Mouse (Mus musculus): ENCODE results near the gene Rpl36al. TPM values are rescaled to one million over a fixed set of nuclear protein-coding genes. Genes with fewer than 3 reads are reported as not detected.

Gene Rpl36al
- polyA plus RNA-seq, 1 experiment from 2014 or later = 389 TPM

DNA sequence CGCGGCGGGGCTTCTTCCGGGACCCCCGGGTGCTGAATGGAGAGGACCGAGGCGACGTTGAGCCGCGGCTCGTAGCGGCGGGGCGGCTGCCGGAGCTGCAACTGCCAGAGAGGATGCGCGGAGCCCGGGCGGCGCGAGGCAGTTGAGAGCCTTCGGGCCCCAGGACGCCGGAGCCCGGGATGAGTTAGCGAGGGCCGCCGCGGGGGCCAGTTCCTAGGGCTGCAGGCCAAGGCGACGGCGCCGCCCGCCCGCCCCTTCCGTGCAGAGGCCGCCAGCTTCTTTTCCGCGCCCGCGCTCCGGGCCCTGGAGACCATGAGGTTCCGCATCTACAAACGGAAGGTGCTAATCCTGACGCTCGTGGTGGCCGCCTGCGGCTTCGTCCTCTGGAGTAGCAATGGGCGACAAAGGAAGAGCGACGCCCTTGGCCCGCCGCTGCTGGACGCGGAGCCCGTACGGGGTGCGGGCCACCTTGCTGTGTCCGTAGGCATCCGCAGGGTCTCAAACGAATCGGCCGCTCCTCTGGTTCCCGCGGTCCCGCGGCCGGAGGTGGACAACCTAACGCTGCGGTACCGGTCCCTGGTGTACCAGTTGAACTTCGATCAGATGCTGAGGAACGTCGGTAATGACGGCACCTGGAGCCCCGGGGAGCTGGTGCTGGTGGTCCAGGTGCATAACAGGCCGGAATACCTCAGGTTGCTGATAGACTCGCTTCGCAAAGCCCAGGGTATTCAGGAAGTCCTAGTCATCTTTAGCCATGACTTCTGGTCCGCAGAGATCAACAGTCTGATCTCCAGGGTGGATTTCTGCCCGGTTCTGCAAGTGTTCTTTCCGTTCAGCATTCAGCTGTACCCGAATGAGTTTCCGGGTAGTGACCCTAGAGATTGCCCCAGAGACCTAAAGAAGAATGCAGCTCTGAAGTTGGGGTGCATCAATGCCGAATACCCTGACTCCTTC is 736 bp upstream of the Rpl36al start:
- H3K4me3 ChIP-seq (ENCODE audit: low read depth, low read length) = peak overlapping the region; percentile 84
- H3K36me3 ChIP-seq (ENCODE audit: control insufficient read depth, insufficient read depth, low read length) = peaks cover 26% of the 10 kb centered on the region
- H3K27ac ChIP-seq (ENCODE audit: low read depth, low read length) = peak overlapping the region; percentile 89
- ATAC-seq (peak; percentile 70), DNase-seq (ENCODE audit: low spot score) (peak; percentile 57)
- H3K4me1 ChIP-seq (ENCODE audit: control insufficient read depth, insufficient read depth, low read length) = peaks cover 12% of the 10 kb centered on the region
- 1% methylated on average over 86 of the region's 86 CpGs for WGBS
- no peaks in the 10 kb centered on the region for H3K9me3 ChIP-seq (replicated peaks; ENCODE audit: control insufficient read depth, low read length)
- peak overlapping the region; percentile 63 for H3K4me2 ChIP-seq (ENCODE audit: low read length)
- H3K27me3 ChIP-seq (replicated peaks; ENCODE audit: control insufficient read depth, insufficient read depth, low read length) = no peaks in the 10 kb centered on the region
- peak overlapping the region; percentile 90 for H3K9ac ChIP-seq (ENCODE audit: low read length)

DNA sequence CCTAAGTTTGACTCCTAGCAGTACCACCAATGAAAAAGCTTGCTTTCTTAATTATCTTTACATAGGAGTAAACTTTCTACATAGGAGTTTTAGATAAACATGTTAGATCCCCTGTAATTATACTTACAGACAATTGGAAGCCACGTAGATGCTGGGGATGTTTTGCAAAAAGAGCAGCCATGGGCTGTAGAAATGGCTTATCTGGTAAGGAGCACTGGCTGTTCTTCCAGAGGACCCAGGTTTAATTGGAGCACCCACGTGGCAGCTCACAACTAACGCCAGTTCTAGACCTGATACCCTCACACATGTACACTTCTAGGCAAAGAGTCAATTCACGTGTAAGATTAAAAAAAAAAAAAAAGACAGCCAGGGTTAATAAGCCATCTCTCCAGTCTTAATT is 2.1 kb downstream of the Rpl36al start:
- H3K27me3 ChIP-seq (replicated peaks; ENCODE audit: control insufficient read depth, insufficient read depth, low read length) = no peaks in the 10 kb centered on the region
- H3K9ac ChIP-seq (ENCODE audit: low read length) = no peak overlapping the region
- no peak overlapping the region for H3K27ac ChIP-seq (ENCODE audit: low read depth, low read length)
- 84% methylated on average over 4 of the region's 4 CpGs for WGBS
- no peaks in the 10 kb centered on the region for H3K9me3 ChIP-seq (replicated peaks; ENCODE audit: control insufficient read depth, low read length)
- peaks cover 9% of the 10 kb centered on the region for H3K36me3 ChIP-seq (ENCODE audit: control insufficient read depth, insufficient read depth, low read length)
- peaks cover 12% of the 10 kb centered on the region for H3K4me1 ChIP-seq (ENCODE audit: control insufficient read depth, insufficient read depth, low read length)
- DNase-seq (ENCODE audit: low spot score) = no peak
- ATAC-seq = no peak
- H3K4me3 ChIP-seq (ENCODE audit: low read depth, low read length) = no peak overlapping the region
- no peak overlapping the region for H3K4me2 ChIP-seq (ENCODE audit: low read length)

DNA sequence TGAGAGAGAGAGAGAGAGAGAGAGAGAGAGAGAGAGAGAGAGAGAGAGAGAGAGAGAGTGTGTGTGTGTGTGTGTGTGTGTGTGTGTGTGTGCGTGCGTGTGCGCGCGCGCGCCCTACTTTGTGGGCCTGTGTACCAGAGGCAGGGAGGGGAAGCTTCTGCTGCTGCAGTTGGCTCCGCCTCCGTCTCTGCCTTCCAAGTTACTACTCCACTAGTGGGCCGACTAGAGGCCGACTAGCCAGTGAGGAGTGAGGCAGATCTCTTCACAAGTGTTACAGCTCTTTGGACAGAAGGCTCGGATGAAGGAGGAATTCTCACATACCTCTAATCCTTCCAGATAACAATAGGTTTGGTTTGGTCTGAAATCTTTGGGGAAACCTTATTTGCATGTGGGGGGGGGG is 4.5 kb downstream of the Rpl36al start:
- no peak overlapping the region for H3K4me3 ChIP-seq (ENCODE audit: low read depth, low read length)

DNA sequence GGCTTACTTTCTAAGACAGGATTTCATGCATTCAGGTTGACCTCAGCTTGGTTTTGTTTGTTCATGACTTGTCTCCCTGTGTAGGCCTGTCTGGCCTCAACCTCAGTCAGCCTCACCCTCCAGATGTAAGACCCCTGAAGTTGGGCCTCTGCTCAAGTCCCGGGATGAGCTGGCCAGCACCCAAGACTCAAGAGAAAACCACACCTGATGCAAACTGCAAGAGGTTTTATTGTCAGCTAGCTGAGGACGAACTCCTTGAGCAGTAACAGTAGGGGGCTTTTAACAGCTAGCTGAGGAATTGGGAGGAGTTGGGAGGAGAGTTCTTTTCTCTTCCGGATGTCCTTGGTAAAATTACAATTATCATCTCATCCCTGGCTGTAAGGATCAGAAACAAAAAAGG is 6.4 kb downstream of the Rpl36al start:
- no peak for ATAC-seq
- WGBS = 71% methylated on average over 3 of the region's 3 CpGs

More for the DNA sequence above, 4.5 kb downstream of the Rpl36al start:
- H3K36me3 ChIP-seq (ENCODE audit: control insufficient read depth, insufficient read depth, low read length) = peaks cover 13% of the 10 kb centered on the region
- H3K27me3 ChIP-seq (replicated peaks; ENCODE audit: control insufficient read depth, insufficient read depth, low read length) = no peaks in the 10 kb centered on the region
- no peak overlapping the region for H3K9ac ChIP-seq (ENCODE audit: low read length)
- H3K4me1 ChIP-seq (ENCODE audit: control insufficient read depth, insufficient read depth, low read length) = peaks cover 3% of the 10 kb centered on the region; the same call in 1 of the 2 replicates
- H3K9me3 ChIP-seq (replicated peaks; ENCODE audit: control insufficient read depth, low read length) = no peaks in the 10 kb centered on the region
- H3K4me2 ChIP-seq (ENCODE audit: low read length) = no peak overlapping the region
- no peak for ATAC-seq
- 74% methylated on average over 12 of the region's 12 CpGs for WGBS
- no peak for DNase-seq (ENCODE audit: low spot score)
- H3K27ac ChIP-seq (ENCODE audit: low read depth, low read length) = no peak overlapping the region

DNA sequence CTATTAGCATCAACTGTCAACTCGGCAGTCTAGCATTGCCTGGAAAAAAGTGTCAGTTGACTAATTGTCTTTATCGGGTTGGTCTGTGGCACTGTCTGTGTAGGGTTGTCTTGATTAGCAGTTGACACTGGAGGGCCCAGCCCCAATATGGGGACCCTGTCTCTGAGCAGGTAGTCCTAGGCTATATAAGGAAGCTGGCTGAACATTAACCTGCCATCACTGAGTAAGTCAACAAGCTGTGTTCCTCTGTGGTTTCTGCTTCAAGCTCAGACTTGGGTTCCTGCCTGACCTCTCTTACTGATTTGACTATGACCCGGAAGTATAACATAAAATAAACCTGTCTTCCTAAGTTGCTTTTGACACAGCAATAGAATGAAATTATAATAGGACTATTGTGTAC is 7.9 kb downstream of the Rpl36al start:
- 92% methylated on average over 3 of the region's 3 CpGs for WGBS
- no peaks in the 10 kb centered on the region for H3K27me3 ChIP-seq (replicated peaks; ENCODE audit: control insufficient read depth, insufficient read depth, low read length)

More for the DNA sequence above, 6.4 kb downstream of the Rpl36al start:
- H3K4me2 ChIP-seq (ENCODE audit: low read length) = no peak overlapping the region
- H3K27me3 ChIP-seq (replicated peaks; ENCODE audit: control insufficient read depth, insufficient read depth, low read length) = no peaks in the 10 kb centered on the region
- H3K4me1 ChIP-seq (ENCODE audit: control insufficient read depth, insufficient read depth, low read length) = no peaks in the 10 kb centered on the region
- H3K36me3 ChIP-seq (ENCODE audit: control insufficient read depth, insufficient read depth, low read length) = peaks cover 13% of the 10 kb centered on the region
- H3K9ac ChIP-seq (ENCODE audit: low read length) = no peak overlapping the region
- no peak overlapping the region for H3K4me3 ChIP-seq (ENCODE audit: low read depth, low read length)
- H3K9me3 ChIP-seq (replicated peaks; ENCODE audit: control insufficient read depth, low read length) = no peaks in the 10 kb centered on the region
- no peak for DNase-seq (ENCODE audit: low spot score)
- H3K27ac ChIP-seq (ENCODE audit: low read depth, low read length) = no peak overlapping the region

DNA sequence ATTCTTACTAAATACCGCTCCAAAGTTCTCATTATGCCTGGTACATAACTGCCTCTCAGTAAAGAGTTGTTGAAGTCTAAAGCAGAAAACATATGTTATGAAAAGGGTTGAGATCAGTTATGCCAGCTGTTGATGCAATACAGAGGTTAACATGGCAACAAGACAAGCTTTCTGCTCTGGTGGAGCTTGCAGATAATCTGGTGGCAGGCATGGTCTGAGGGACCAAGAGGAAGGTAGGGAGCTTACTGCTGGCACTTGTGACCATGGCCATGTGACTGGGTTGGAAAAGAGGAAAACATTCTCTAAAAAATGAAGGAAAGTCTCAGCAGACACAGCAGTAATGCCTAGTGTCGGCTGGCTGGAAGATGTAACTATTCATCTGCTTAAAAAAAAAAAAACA is 12.6 kb downstream of the Rpl36al start:
- Histone ChIP-seq H3K9ac (ENCODE audit: low read length) (no peak overlapping the region), H3K4me3 (ENCODE audit: low read depth, low read length) (no peak overlapping the region), H3K27me3 (replicated peaks; ENCODE audit: control insufficient read depth, insufficient read depth, low read length) (no peaks in the 10 kb centered on the region), H3K4me2 (ENCODE audit: low read length) (no peak overlapping the region), H3K36me3 (ENCODE audit: control insufficient read depth, insufficient read depth, low read length) (0 out of 2 replicates have a peak, but pooled peaks cover 6% of the 10 kb centered on the region), H3K27ac (ENCODE audit: low read depth, low read length) (no peak overlapping the region), H3K9me3 (replicated peaks; ENCODE audit: control insufficient read depth, low read length) (no peaks in the 10 kb centered on the region), H3K4me1 (ENCODE audit: control insufficient read depth, insufficient read depth, low read length) (peaks cover 4% of the 10 kb centered on the region; the same call in 1 of the 2 replicates)
- ATAC-seq (no peak), DNase-seq (ENCODE audit: low spot score) (no peak)
- 92% methylated on average over 2 of the region's 2 CpGs for WGBS

More for the DNA sequence above, 7.9 kb downstream of the Rpl36al start:
- Histone ChIP-seq H3K36me3 (ENCODE audit: control insufficient read depth, insufficient read depth, low read length) (0 out of 2 replicates have a peak, but pooled peaks cover 9% of the 10 kb centered on the region), H3K9ac (ENCODE audit: low read length) (no peak overlapping the region), H3K4me2 (ENCODE audit: low read length) (no peak overlapping the region), H3K4me1 (ENCODE audit: control insufficient read depth, insufficient read depth, low read length) (no peaks in the 10 kb centered on the region), H3K27ac (ENCODE audit: low read depth, low read length) (no peak overlapping the region), H3K4me3 (ENCODE audit: low read depth, low read length) (no peak overlapping the region), H3K9me3 (replicated peaks; ENCODE audit: control insufficient read depth, low read length) (no peaks in the 10 kb centered on the region)
- DNase-seq (ENCODE audit: low spot score) (no peak), ATAC-seq (no peak)

DNA sequence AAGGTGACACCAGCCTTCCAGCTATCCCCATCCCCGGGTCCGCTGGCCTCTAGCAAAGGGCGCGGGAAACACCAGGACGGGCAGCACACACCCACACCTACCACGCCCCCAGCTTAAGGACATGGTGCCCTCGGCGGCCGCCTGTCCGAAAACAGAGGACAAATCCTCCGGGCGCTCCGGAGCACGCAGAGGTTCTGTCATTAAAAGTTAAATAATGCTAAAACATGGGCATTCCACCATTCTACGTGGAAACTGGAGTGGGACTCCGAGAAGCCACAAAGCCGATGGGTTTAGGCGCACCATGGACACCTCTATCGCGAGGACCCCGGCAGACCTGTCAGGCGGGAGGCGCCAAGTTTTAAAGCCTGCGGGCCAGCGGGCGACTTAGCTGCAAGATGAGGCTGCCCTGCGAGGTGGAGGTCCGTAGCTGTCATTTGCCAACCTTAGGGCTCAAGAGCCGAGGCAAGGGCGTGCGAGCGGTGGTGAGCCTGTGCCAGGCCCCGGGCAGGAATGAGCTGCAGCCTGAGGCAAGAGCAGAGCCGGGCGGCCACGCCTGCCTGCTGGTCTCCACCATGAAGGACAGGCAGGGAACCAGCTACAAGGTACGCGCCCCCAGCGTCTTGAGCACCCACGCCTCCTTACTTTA is 15.3 kb downstream of the Rpl36al start, which contains the start of gene Lrr1:
Lrr1 (plus strand) TSS at position 354 of the 646 bp plus-strand sequence.
- Histone ChIP-seq H3K4me1 (ENCODE audit: control insufficient read depth, insufficient read depth, low read length) (peaks cover 4% of the 10 kb centered on the region; the same call in 1 of the 2 replicates), H3K36me3 (ENCODE audit: control insufficient read depth, insufficient read depth, low read length) (0 out of 2 replicates have a peak, but pooled peaks cover 3% of the 10 kb centered on the region), H3K27ac (ENCODE audit: low read depth, low read length) (peak within 1 kb of the TSS; percentile 48; the same call in 1 of the 2 replicates), H3K4me2 (ENCODE audit: low read length) (peak within 1 kb of the TSS; percentile 81), H3K9me3 (replicated peaks; ENCODE audit: control insufficient read depth, low read length) (no peaks in the 10 kb centered on the region), H3K9ac (ENCODE audit: low read length) (peak within 1 kb of the TSS; percentile 74), H3K4me3 (ENCODE audit: low read depth, low read length) (peak within 1 kb of the TSS; percentile 63), H3K27me3 (replicated peaks; ENCODE audit: control insufficient read depth, insufficient read depth, low read length) (no peaks in the 10 kb centered on the region)
- DNase-seq (ENCODE audit: low spot score) = peak; percentile 89
- ATAC-seq = peak; percentile 94
- WGBS = under 1% methylated on average over 40 of the region's 40 CpGs

DNA sequence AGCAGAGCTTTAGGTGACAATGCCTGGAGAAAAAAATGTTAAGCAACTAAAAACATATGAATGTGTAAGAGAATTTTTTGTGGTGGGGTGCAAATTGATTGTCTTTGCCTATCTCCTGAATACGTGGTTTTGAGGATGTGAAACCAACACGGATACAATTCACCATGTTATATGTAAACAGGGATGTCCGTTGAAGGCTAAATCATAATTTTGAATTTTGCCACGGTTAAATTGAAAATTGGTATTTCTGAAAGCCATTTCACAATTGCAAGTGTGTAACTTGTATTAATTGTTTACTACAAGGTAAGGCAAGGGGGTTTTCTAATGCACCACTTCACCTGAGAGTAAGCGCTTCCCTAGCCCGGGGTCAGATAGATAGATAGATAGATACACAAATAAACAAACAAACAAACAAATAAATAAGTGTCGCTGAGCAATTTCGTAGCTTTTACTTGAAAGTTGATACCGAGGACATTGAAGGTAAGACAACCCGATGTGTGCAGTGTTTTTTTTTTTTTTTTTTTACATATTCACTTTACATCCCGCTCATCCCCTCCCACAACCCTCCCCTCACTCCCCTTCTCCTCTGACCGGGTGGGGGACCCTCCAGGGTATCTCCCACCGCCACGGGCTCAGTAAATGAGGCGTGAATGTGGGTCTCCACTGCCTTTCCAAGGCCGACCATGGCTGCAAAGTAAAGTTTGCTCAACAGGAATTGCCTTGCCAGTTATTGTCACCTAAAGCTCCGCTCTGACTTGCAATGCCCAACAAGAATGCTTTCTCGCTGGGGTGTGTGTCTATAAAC is 16.0 kb downstream of the Rpl36al start:
- H3K9me3 ChIP-seq (replicated peaks; ENCODE audit: control insufficient read depth, low read length) = no peaks in the 10 kb centered on the region
- 0 out of 2 replicates have a peak, but pooled peaks cover 3% of the 10 kb centered on the region for H3K36me3 ChIP-seq (ENCODE audit: control insufficient read depth, insufficient read depth, low read length)
- H3K4me1 ChIP-seq (ENCODE audit: control insufficient read depth, insufficient read depth, low read length) = peaks cover 4% of the 10 kb centered on the region; the same call in 1 of the 2 replicates
- peak overlapping the region; percentile 81 for H3K4me2 ChIP-seq (ENCODE audit: low read length)
- peak overlapping the region; percentile 74 for H3K9ac ChIP-seq (ENCODE audit: low read length)
- H3K27me3 ChIP-seq (replicated peaks; ENCODE audit: control insufficient read depth, insufficient read depth, low read length) = no peaks in the 10 kb centered on the region
- H3K4me3 ChIP-seq (ENCODE audit: low read depth, low read length) = peak overlapping the region; percentile 63
- no peak for DNase-seq (ENCODE audit: low spot score)
- peak; percentile 52 for ATAC-seq
- WGBS = 8% methylated on average over 18 of the region's 18 CpGs
- 0 out of 2 replicates have a peak overlapping the region, but pooled peaks have one; percentile 48 for H3K27ac ChIP-seq (ENCODE audit: low read depth, low read length)

Measured in forebrain, embryonic 14.5 days (tissue).